Mouse (Mus musculus) ES-CJ7 (cell line): ENCODE measurements at regions not wholly inside any gene's neighbourhood (a gene's known extent, or its start where the extent isn't known, plus 50 kb on each side); places are given as distances from the start of the nearest gene placed in this dataset.

Source experiments
- DNase-seq: peaks from one replicate; pipeline ENCODE4 v3.0.0; 2011; ENCODE audit warnings: low read depth, low spot score

DNA sequence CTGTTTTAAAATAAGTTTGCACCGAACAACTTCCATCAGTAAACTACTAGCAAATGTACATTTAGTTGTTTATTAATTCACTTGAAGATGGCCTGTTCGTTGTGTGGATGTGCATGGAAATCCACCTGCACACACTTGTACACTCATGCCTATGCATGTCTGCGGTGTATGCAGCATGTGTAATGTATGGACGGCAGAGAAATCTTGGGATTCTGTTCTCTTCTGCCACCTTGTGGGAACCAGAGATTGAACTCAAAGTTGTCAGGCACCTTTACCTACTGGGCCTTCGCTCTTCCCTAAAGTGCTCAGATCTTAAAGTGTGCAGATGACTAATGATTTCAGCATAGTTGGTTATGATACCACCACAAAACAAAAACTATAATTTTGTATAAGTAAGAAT, 137.4 kb downstream of the Kitl start:
- peak; percentile 53 for DNase-seq

- DNase-seq = no peak
Measured at GRCm38 (mm10) chr10:100153311-100153710, 137.9 kb downstream of the Kitl start.

- no peak for DNase-seq
Measured at GRCm38 (mm10) chr10:100155566-100155965, 140.1 kb downstream of the Kitl start.

GRCm38 (mm10) chr10:100159843-100160531, 144.6 kb downstream of the Kitl start:
- DNase-seq = no peak

GRCm38 (mm10) chr10:100160532-100160852, 145.1 kb downstream of the Kitl start:
- DNase-seq = no peak

- no peak for DNase-seq
Measured at GRCm38 (mm10) chr10:100161117-100161516, 145.7 kb downstream of the Kitl start.

- peak; percentile 82 for DNase-seq
Measured at GRCm38 (mm10) chr10:100164526-100164925, 149.1 kb downstream of the Kitl start.

GRCm38 (mm10) chr10:100170836-100171235, 155.4 kb downstream of the Kitl start:
- DNase-seq = peak; percentile 23

GRCm38 (mm10) chr10:100197673-100198072, 137.8 kb upstream of the Gm4301 start:
- no peak for DNase-seq

DNA sequence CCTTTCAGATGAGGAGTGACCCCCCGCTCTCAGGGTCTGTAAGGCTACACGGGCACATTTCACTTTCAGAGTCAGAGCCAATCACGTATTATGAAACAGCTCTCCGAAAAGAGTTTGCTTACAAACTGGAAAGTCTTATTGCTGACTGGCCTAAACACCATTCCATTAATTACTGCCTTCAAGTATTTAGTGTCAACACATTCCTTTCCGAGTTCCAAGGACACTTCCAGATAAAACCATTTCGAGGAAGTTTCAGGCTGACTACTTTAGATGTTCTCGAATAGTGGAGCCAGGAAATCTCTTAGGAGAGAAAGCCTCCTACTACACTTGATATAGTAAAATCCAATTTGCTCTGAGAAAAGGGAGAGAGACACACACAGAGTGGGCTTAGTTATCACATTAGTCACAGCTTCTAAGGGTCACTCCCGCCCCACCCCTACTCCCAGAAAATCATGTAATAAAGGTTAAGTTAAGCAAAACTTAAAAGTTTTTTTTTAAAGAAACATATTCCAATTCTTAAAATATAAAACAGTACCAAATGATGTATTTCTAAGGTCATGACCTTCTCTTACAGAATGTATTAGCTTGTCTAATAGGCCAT, 136.3 kb upstream of the Gm4301 start:
- DNase-seq = no peak

- DNase-seq = no peak
Measured at GRCm38 (mm10) chr10:100200431-100200830, 135.0 kb upstream of the Gm4301 start.

GRCm38 (mm10) chr10:100206617-100207530, 128.6 kb upstream of the Gm4301 start:
- DNase-seq = no peak

GRCm38 (mm10) chr10:100210684-100211083, 124.8 kb upstream of the Gm4301 start:
- DNase-seq = no peak

DNA sequence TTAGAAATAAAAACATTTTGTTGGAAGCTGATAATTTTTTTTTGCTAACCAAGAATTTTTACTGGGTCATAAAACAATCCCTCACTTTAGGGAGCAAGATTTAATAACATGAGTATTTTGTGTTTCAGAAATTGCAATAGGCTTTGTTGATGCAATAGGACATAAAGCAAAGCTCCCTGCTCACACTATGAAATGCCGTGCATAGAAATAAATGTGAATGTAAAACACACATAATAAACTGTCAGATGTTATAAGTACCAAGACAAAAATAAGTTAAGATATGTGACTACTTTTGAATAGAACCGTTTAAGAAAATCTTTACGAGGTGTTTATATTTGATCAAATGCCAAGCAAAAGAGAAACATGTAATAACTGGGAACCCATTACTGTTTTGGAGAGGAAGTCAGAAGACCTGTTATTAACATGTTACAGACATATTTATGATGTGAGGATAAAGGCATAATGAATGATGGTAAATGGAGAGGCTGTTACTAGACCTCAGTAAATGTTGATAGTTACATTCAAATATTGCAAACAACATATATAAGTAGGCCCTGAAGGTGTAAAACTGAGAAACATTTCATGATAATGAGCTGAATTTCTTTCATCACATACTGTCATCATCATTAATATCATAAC, 110.9 kb upstream of the Gm4301 start:
- DNase-seq = no peak

DNA sequence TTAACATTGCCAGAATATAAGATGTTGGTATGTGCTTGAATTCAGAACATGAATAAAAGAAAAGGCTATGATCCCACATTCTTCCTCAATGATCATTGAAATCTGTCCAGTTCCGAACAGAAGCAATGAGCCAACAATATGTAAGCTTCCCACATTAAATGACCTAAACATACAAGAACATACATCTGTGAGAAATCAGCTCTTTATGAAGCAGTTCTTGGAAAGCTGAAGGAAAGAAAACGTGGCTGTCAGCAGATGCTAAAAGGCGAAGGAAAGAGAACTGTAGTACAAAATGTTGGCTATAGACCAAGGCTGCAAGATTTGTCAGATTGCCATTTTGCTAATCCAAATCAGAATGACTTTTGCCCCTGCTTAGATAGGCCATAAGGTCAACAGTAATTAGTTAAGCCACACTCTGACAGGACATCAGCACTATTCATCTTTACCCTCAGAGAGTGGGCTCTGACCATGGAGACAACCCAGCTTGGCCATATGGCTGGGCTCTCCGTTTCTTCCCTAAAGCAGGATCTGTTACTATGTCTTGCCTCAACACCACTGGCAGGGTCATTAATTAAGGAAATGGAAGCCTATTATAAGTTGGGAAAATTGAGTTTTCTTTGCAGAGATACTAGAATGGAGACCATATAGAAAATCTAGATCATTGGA, 76.1 kb upstream of the Gm4301 start:
- no peak for DNase-seq

GRCm38 (mm10) chr10:100263447-100263846, 72.0 kb upstream of the Gm4301 start:
- DNase-seq = no peak

DNA sequence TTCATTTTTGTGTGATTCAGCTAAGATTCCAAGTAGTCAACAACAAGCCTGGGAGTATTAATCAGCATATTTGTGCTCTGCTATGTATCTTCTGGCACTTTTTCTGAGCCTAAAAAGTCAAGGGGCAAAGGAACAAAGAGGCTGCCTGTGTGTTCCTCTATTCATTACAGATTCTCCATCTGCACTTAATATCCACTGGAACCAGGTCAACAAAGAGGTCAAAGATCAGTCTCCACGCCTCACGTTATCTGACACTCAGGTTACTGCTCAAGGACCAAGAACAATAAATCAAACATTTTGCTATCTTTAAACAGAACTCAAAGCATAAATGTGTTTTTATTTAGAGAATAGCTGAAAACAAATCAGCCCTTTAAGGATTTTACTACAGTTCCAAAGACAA, 71.4 kb upstream of the Gm4301 start:
- DNase-seq = no peak

DNA sequence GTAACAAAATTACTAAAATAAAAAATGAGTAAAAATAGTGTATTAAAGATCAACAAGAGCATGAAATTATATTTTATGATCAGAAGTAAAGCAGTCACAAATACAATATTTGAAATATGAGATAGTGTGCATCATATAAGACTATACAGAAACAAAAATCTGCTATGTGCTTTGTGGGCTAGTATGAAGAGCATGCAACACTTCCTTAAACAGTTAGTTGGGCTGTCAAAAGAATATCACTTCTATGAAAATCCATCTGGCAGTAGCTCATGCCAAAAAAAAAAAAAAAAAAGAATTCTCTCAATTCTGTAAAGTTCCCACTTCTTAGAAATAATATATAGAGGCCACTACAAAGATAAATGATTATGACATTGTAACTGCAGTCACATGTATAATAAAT, 53.0 kb upstream of the Gm4301 start:
- DNase-seq = no peak
